In the genomic region with DNA sequence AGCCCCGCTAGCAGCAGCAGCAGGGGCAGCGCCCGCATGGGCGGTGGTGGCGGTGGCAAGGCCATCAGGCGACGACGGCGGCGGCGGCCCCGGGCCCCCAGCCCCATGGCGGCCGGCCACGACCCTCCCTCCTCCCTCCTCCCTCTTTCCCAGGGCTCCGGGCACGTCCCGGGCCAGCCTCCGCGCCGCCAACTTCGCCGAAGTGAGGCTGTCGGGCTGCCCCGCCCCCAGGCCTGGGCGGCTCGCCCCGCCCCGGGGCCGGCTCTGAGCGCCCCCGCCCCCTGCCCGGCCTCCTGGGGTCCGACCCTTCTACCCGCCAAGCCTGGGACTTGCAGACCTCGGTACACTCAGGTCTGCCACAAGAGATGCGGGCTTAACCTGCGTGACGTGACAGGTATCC, we compare ENCODE assay signal across 8 mouse cellular contexts. TPM values are rescaled to one million over a fixed set of nuclear protein-coding genes. Genes with fewer than 3 reads are reported as not detected.
DNase-seq lines count a peak whose midpoint lies in the region; ATAC-seq lines count a peak whose summit lies in the region.

A gene (minus strand): TSS at position 166 of the 400 bp plus-strand sequence.

- peaks cover 51% of the 10 kb centered on the region for H3K4me1 ChIP-seq in embryonic facial prominence, embryonic 13.5 days
- H3K4me1 ChIP-seq in heart, embryonic 16.5 days (ENCODE audit: control insufficient read depth, insufficient read depth, low read length), result peaks cover 20% of the 10 kb centered on the region
- peaks cover 24% of the 10 kb centered on the region for H3K4me1 ChIP-seq in midbrain, embryonic 14.5 days (ENCODE audit: control insufficient read depth, insufficient read depth, low read length)

- peak; percentile 49 for DNase-seq in ovary, postnatal 10 days (ENCODE audit: low spot score)
- no peak for DNase-seq in ovary, adult 18-20 months (ENCODE audit: low spot score)
- DNase-seq in kidney, postnatal 4 days, result peak; percentile 85 to 91
- peak; percentile 82 for DNase-seq in midbrain, embryonic 14.5 days
- DNase-seq in thymus, postnatal 14 days, result peak; percentile 82
- no peak for DNase-seq in layer of hippocampus, postnatal 25 days (ENCODE audit: extremely low spot score in 1 of 2, low spot score in 1 of 2)

- peak within 1 kb of the TSS; percentile 92 for H3K27ac ChIP-seq in embryonic facial prominence, embryonic 13.5 days
- H3K27ac ChIP-seq in heart, embryonic 16.5 days (ENCODE audit: low read length), result peak within 1 kb of the TSS; percentile 75
- H3K27ac ChIP-seq in midbrain, embryonic 14.5 days (replicated peaks; ENCODE audit: low read depth, low read length), result peak within 1 kb of the TSS; percentile 84

- peak; percentile 61 for ATAC-seq in embryonic facial prominence, embryonic 13.5 days (ENCODE audit: insufficient number of reproducible peaks, insufficient read depth, low FRiP score, low TSS enrichment, low read depth)
- peak; percentile 63 for ATAC-seq in heart, embryonic 16.5 days (replicated peaks; ENCODE audit: extremely low read depth, insufficient read depth, low FRiP score)
- peak; percentile 35 for ATAC-seq in midbrain, embryonic 14.5 days (ENCODE audit: low FRiP score, low TSS enrichment)

- H3K9me3 ChIP-seq in embryonic facial prominence, embryonic 13.5 days, result no peaks in the 10 kb centered on the region
- H3K9me3 ChIP-seq in heart, embryonic 16.5 days (replicated peaks; ENCODE audit: control insufficient read depth, low read length), result no peaks in the 10 kb centered on the region
- no peaks in the 10 kb centered on the region for H3K9me3 ChIP-seq in midbrain, embryonic 14.5 days (ENCODE audit: control insufficient read depth, low read length)

- H3K9ac ChIP-seq in embryonic facial prominence, embryonic 13.5 days, result peak within 1 kb of the TSS; percentile 83
- peak within 1 kb of the TSS; percentile 78 for H3K9ac ChIP-seq in heart, embryonic 16.5 days (ENCODE audit: low read length)
- H3K9ac ChIP-seq in midbrain, embryonic 14.5 days (replicated peaks; ENCODE audit: low read length), result peak within 1 kb of the TSS; percentile 70

- H3K36me3 ChIP-seq in embryonic facial prominence, embryonic 13.5 days, result no peaks in the 10 kb centered on the region; the same call in 1 of the 2 replicates
- H3K36me3 ChIP-seq in heart, embryonic 16.5 days (ENCODE audit: control insufficient read depth, insufficient read depth), result no peaks in the 10 kb centered on the region
- H3K36me3 ChIP-seq in midbrain, embryonic 14.5 days (ENCODE audit: control insufficient read depth, insufficient read depth, low read length), result no peaks in the 10 kb centered on the region

- WGBS in embryonic facial prominence, embryonic 13.5 days, result under 1% methylated on average over 35 of the region's 39 CpGs
- WGBS in heart, embryonic 16.5 days, result under 1% methylated on average over 35 of the region's 39 CpGs
- WGBS in midbrain, embryonic 14.5 days, result 0% methylated on average over 32 of the region's 39 CpGs

- H3K27me3 ChIP-seq in embryonic facial prominence, embryonic 13.5 days, result no peaks in the 10 kb centered on the region
- H3K27me3 ChIP-seq in heart, embryonic 16.5 days (ENCODE audit: control insufficient read depth, insufficient read depth, low read length), result no peaks in the 10 kb centered on the region; the same call in 1 of the 2 replicates
- no peaks in the 10 kb centered on the region for H3K27me3 ChIP-seq in midbrain, embryonic 14.5 days (ENCODE audit: control insufficient read depth, insufficient read depth, low read length)

- H3K4me2 ChIP-seq in embryonic facial prominence, embryonic 13.5 days, result peak within 1 kb of the TSS; percentile 76
- H3K4me2 ChIP-seq in heart, embryonic 16.5 days (ENCODE audit: low read depth, low read length), result peak within 1 kb of the TSS; percentile 87
- H3K4me2 ChIP-seq in midbrain, embryonic 14.5 days (ENCODE audit: low read length), result peak within 1 kb of the TSS; percentile 85

- peak within 1 kb of the TSS; percentile 78 for H3K4me3 ChIP-seq in embryonic facial prominence, embryonic 13.5 days
- peak within 1 kb of the TSS; percentile 67 for H3K4me3 ChIP-seq in heart, embryonic 16.5 days (ENCODE audit: low read length)
- peak within 1 kb of the TSS; percentile 49 for H3K4me3 ChIP-seq in midbrain, embryonic 14.5 days (replicated peaks; ENCODE audit: low read depth, low read length)

RNA-seq across cellular contexts. Expression of the gene that starts here (rescaled TPM):
- polyA plus RNA-seq in embryonic facial prominence, embryonic 13.5 days (2015; fragmentation: Nextera tagmentation; extraction: Ambion mirVana), result 16.1 and 16.8 TPM in 2 replicates
- 8.6 and 8.9 TPM in 2 replicates for polyA plus RNA-seq in heart, embryonic 16.5 days (2015; fragmentation: Nextera tagmentation; extraction: Ambion mirVana)
- 10.5 and 11.2 TPM in 2 replicates for polyA plus RNA-seq in midbrain, embryonic 14.5 days (2014; fragmentation: Nextera tagmentation; extraction: Ambion mirVana)
- total RNA-seq in layer of hippocampus, postnatal 25 days (2021), result 10 to 100 TPM in 1 of 2 experiments, 1 to 10 TPM in 1; 7.0 to 10.3 TPM

Comparison
In these comparisons a context has a peak if more than half of its experiments do, and no peak if none do; other contexts are left out.
1. DNase-seq: peak in ovary, postnatal 10 days (single experiment), kidney, postnatal 4 days (2 of 2), midbrain, embryonic 14.5 days (single experiment) and thymus, postnatal 14 days (single experiment); none in ovary, adult 18-20 months (single experiment) and layer of hippocampus, postnatal 25 days (0 of 2).
2. Peak in every context shown above with its lines, with median percentiles within 50 percentile points of each other: ATAC-seq, H3K27ac ChIP-seq, H3K4me2 ChIP-seq, H3K4me3 ChIP-seq and H3K9ac ChIP-seq.